Mouse (Mus musculus) frontal cortex, adult 2 months (tissue): ENCODE data around the gene Ccdc84. TPM values are rescaled to one million over a fixed set of nuclear protein-coding genes. Genes with fewer than 3 reads are reported as not detected.
"Not testable (repeated sequence)": the region's sequence is repeated elsewhere in the genome, so short reads cannot be mapped to it uniquely, and the experiment has no call there.

ENCODE experiments used
- DNase-seq, 2 experiments: peaks; one replicate each; pipeline ENCODE4 v3.0.0; 2022; ENCODE audit warnings: low spot score in 1 of 2; ENCODE audit errors: extremely low spot score in 1 of 2
- polyA plus RNA-seq: library from polyadenylated mRNA; depleted of rRNA; stranded (reverse); fragments of >200 nt; gene quantifications from 2 replicates; pipeline ENCODE4 v1.2.3, GENCODE M21; 2012; rRNA removed

The Ccdc84 gene
- polyA plus RNA-seq: 53.1 and 56.2 TPM in 2 replicates

- no peak for DNase-seq
These were observed at the start of gene Ccdc84 for GRCm38 (mm10) chr9:44418519-44419385. Gene Ccdc84 (minus strand): TSS chr9:44418569.

- DNase-seq: no peak
These were observed 43.6 kb upstream of the Ccdc84 start for GRCm38 (mm10) chr9:44461950-44462349.

GRCm38 (mm10) chr9:44457035-44457742, 38.8 kb upstream of the Ccdc84 start:
- DNase-seq: peak; percentile 93 to 95

- DNase-seq: no peak
These were observed 36.5 kb upstream of the Ccdc84 start, which contains the start of gene Upk2 for GRCm38 (mm10) chr9:44454891-44455220. Gene Upk2 (minus strand): TSS chr9:44454976.

- peak in 1 of 2 experiments; percentile 94 for DNase-seq
These were observed 35.9 kb upstream of the Ccdc84 start for GRCm38 (mm10) chr9:44454132-44454890.

GRCm38 (mm10) chr9:44450387-44450786, 32.0 kb upstream of the Ccdc84 start:
- no peak for DNase-seq

- DNase-seq: not testable (repeated sequence)
These were observed 26.1 kb upstream of the Ccdc84 start for GRCm38 (mm10) chr9:44444402-44445025.

GRCm38 (mm10) chr9:44440961-44441360, 22.6 kb upstream of the Ccdc84 start, which contains the start of gene Foxr1:
Gene Foxr1 (minus strand): TSS chr9:44441136.
- DNase-seq: no peak

- no peak for DNase-seq
These were observed 17.4 kb upstream of the Ccdc84 start for GRCm38 (mm10) chr9:44435747-44436146.

- DNase-seq: no peak
These were observed 14.3 kb upstream of the Ccdc84 start for GRCm38 (mm10) chr9:44432577-44433185.

- no peak for DNase-seq
These were observed 5.2 kb upstream of the Ccdc84 start for GRCm38 (mm10) chr9:44423576-44423975.

- DNase-seq: no peak
These were observed 2.0 kb upstream of the Ccdc84 start for GRCm38 (mm10) chr9:44420280-44420898.

- DNase-seq: not testable (repeated sequence)
These were observed 1.4 kb upstream of the Ccdc84 start for GRCm38 (mm10) chr9:44419730-44420129.

- DNase-seq: peak; percentile 85 to 98
These were observed 441 bp downstream of the Ccdc84 start for GRCm38 (mm10) chr9:44417892-44418363.

GRCm38 (mm10) chr9:44417156-44417891, 1.0 kb downstream of the Ccdc84 start:
- DNase-seq: no peak

GRCm38 (mm10) chr9:44412781-44413180, 5.6 kb downstream of the Ccdc84 start:
- no peak for DNase-seq

GRCm38 (mm10) chr9:44412306-44412705, 6.1 kb downstream of the Ccdc84 start:
- DNase-seq: no peak

- DNase-seq: no peak
These were observed 6.7 kb downstream of the Ccdc84 start for GRCm38 (mm10) chr9:44411601-44412130.
